Mouse (Mus musculus) intestine, postnatal 0 days (tissue): ENCODE measurements around the gene Blmh. TPM values are rescaled to one million over a fixed set of nuclear protein-coding genes. Genes with fewer than 3 reads are reported as not detected.

Source experiments
- ATAC-seq: fragments of 200-750 bp; cut with Nextera tagmentation; 2 replicates; pipeline ENCODE4 v1.8.0; 2017; ENCODE audit warnings: mild to moderate bottlenecking, moderate TSS enrichment, moderate library complexity
- H3K27ac ChIP-seq: fragments of 300-500 bp; sonication (generic); 2 replicates; pipeline ENCODE4 v1.5.1; 2014; ENCODE audit warnings: mild to moderate bottlenecking, low read depth, low read length, moderate library complexity
- H3K27me3 ChIP-seq: fragments of 300-500 bp; sonication (generic); replicated peaks from 2 replicates; pipeline ENCODE4 v1.6.1; 2014; ENCODE audit warnings: low read length, mixed read lengths; ENCODE audit not compliant: control insufficient read depth, insufficient read depth
- H3K36me3 ChIP-seq: fragments of 300-500 bp; sonication (generic); 2 replicates; pipeline ENCODE4 v1.6.1; 2014; ENCODE audit warnings: mild to moderate bottlenecking, moderate library complexity; ENCODE audit not compliant: control insufficient read depth, insufficient read depth
- H3K4me1 ChIP-seq: fragments of 300-500 bp; sonication (generic); replicated peaks from 2 replicates; pipeline ENCODE4 v1.6.1; 2014; ENCODE audit warnings: antibody characterized with exemption, low read length, mixed read lengths; ENCODE audit not compliant: control insufficient read depth, insufficient read depth
- H3K4me2 ChIP-seq: fragments of 300-500 bp; sonication (generic); replicated peaks from 2 replicates; pipeline ENCODE4 v1.6.1; 2014; ENCODE audit warnings: low read depth, mild to moderate bottlenecking, moderate library complexity
- H3K4me3 ChIP-seq: fragments of 300-500 bp; sonication (generic); 2 replicates; pipeline ENCODE4 v1.5.1; 2014; ENCODE audit warnings: low read depth, low read length
- H3K9ac ChIP-seq: fragments of 300-500 bp; sonication (generic); 2 replicates; pipeline ENCODE4 v1.6.1; 2014; ENCODE audit warnings: mild to moderate bottlenecking, low read depth, low read length
- H3K9me3 ChIP-seq: fragments of 300-500 bp; sonication (generic); 2 replicates; pipeline ENCODE4 v1.6.1; 2016; ENCODE audit warnings: mixed run types; ENCODE audit not compliant: control insufficient read depth
- CTCF ChIP-seq: sonication (generic); IDR thresholded peaks from 2 replicates; pipeline ENCODE4 v1.5.1; 2016; ENCODE audit warnings: low read depth, mild to moderate bottlenecking, control low read depth, antibody characterized with exemption, moderate library complexity
- WGBS: fragments of 180-500 bp; shearing (Covaris S2); extraction: QIAGEN DNeasy Blood & Tissue Kit; methylation state at CpG from one replicate; pipeline ENCODE4 v1.1.7; 2014; 5-methylcytosine and 5-hydroxymethylcytosine counted together
- polyA plus RNA-seq: library from polyadenylated mRNA; unstranded; fragments of >200 nt; fragmentation: Nextera tagmentation; extraction: Ambion mirVana; gene quantifications from 2 replicates; pipeline ENCODE4 v1.2.1, GENCODE M21; 2015

Blmh gene
- polyA plus RNA-seq, 1 experiment from 2014 or later: 56.7 TPM

DNA sequence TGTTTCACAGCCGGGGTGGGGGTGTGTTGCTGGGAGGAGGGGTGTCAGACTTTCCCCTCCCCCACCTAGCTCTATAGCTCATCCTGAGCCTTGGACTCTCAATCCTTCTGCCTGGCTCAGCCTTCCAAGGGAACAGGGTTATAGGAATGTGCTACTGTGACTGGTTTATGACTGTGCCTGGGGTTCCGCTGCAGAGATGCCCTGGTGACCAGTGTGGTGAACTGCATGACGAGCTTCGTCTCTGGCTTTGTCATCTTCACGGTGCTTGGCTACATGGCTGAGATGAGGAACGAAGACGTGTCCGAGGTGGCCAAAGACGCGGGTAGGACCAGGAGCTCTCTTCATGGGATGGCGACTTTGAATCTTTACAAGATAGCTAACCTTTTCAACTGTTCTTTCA lies 93.4 kb downstream of the Blmh start:
- no peaks in the 10 kb centered on the region for H3K27me3 ChIP-seq
- no peaks in the 10 kb centered on the region; the same call in 1 of the 2 replicates for H3K4me1 ChIP-seq
- H3K36me3 ChIP-seq: peaks cover 15% of the 10 kb centered on the region; the same call in 1 of the 2 replicates
- no peak overlapping the region for H3K4me3 ChIP-seq
- no peak overlapping the region for H3K4me2 ChIP-seq
- H3K9ac ChIP-seq: no peak overlapping the region
- H3K9me3 ChIP-seq: no peaks in the 10 kb centered on the region
- TF ChIP-seq CTCF: peak; percentile 34
- H3K27ac ChIP-seq: no peak overlapping the region
- WGBS: 80% methylated on average over 11 of the region's 11 CpGs
- ATAC-seq: no peak

DNA sequence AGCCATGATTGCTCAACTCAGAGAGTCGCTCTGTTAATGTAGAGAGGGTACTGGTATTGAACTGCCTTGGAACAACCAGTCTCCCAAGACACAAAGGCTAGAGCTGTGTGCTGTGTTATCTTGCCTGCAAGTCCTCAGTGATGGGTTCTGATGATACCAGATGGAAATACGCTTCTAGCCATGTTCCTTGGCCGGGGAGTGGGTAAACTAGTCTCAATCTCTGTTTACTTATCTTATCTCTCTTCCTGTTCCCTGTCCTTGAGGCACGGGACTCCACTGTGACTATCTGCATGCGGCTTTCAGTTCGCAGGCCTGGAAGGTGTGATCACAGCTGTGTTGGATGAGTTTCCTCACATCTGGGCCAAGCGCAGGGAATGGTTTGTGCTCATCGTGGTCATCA lies 94.9 kb downstream of the Blmh start:
- H3K4me1 ChIP-seq: no peaks in the 10 kb centered on the region; the same call in 1 of the 2 replicates
- H3K4me2 ChIP-seq: no peak overlapping the region
- peak; percentile 47 for ATAC-seq
- H3K9me3 ChIP-seq: no peaks in the 10 kb centered on the region
- no peaks in the 10 kb centered on the region for H3K27me3 ChIP-seq
- WGBS: 25% methylated on average over 8 of the region's 8 CpGs
- H3K4me3 ChIP-seq: no peak overlapping the region
- TF ChIP-seq CTCF: no peak
- H3K36me3 ChIP-seq: peaks cover 9% of the 10 kb centered on the region; the same call in 1 of the 2 replicates
- no peak overlapping the region for H3K9ac ChIP-seq
- no peak overlapping the region for H3K27ac ChIP-seq

DNA sequence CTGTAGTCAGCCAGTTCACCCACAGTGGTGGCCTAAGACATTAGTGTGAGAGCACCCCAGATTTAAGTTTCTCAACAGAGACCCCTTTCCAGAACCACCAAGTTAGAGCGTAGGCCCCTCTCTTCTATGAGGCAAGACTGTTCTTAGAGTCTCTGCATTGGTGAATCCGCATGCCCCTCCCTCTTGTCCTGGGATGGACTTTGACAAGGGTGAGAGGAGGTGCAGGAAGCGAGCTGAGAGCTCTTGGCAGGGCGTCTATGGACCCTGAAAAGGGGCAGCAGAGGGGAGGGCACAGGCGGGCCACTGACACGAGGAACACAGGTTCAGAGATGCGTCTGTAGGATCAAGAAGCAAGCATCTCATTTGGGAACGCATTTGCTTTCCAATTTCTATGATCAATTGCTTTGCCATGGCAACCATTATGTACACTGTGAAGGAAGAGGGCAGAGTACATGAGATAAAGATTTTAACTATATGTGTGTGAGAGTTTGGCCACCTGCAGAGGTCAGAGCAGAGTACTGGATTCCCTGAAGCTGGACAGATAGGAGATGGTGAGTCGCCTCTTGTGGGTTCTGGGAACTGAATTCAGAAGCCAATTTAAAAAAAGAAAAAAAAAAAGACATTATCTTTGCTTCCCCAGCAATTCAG lies 97.3 kb downstream of the Blmh start:
- peak; percentile 35; the same call in 1 of the 2 replicates for TF ChIP-seq CTCF
- peak; percentile 74 for ATAC-seq
- Histone ChIP-seq H3K4me1 (no peaks in the 10 kb centered on the region; the same call in 1 of the 2 replicates), H3K4me2 (peak overlapping the region; percentile 4; the same call in 1 of the 2 replicates), H3K9ac (no peak overlapping the region), H3K27ac (no peak overlapping the region; the same call in 1 of the 2 replicates), H3K36me3 (peaks cover 4% of the 10 kb centered on the region; the same call in 1 of the 2 replicates), H3K9me3 (no peaks in the 10 kb centered on the region), H3K27me3 (no peaks in the 10 kb centered on the region), H3K4me3 (no peak overlapping the region)
- WGBS: 37% methylated on average over 9 of the region's 9 CpGs

DNA sequence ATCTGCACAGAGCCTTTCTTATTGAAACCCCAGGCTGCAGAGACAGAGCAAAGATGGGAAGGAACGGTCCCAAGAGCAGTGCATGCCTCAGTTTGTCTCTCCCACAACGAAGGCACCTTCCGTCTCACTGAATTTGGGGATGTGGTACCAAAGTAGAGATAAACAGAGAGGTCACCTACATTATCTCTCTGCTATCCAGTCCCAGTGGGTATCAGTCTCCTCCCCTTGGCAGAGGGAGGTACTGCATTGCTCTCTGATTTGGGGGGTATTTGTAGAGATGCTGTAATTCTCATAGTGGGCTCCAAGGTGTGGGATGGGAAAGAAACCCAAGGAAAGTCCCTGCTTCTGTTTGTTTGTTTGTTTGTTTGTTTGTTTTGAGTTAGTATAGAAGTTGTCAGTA lies 102.0 kb downstream of the Blmh start:
- Histone ChIP-seq H3K36me3 (no peaks in the 10 kb centered on the region), H3K9me3 (no peaks in the 10 kb centered on the region), H3K27me3 (no peaks in the 10 kb centered on the region), H3K9ac (no peak overlapping the region), H3K4me2 (no peak overlapping the region), H3K4me1 (no peaks in the 10 kb centered on the region), H3K27ac (no peak overlapping the region), H3K4me3 (no peak overlapping the region)
- TF ChIP-seq CTCF: peak; percentile 66
- ATAC-seq: no peak
- WGBS: 76% methylated on average over 3 of the region's 3 CpGs

DNA sequence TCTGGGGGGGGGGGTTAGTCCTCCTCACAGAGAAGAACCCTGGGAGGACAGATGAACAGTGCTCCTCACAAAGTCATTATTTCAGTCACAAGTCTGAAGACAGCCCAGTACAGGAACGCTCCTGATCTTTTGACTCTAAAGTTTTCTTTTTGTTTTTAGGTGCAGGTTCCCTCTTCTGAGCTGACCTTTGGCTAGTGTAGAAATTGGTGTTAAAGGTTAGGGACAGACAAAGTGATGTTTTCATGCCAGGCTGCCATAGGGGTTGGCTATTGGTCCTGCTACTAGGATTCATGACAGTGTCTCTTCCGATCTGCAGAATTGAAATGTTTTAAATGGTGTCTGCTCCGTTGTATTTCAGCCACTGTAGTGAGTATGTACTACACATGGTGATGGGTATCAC lies 103.5 kb downstream of the Blmh start:
- H3K27me3 ChIP-seq: no peaks in the 10 kb centered on the region
- no peak overlapping the region for H3K4me2 ChIP-seq
- no peak overlapping the region for H3K4me3 ChIP-seq
- ATAC-seq: no peak
- H3K36me3 ChIP-seq: no peaks in the 10 kb centered on the region
- H3K4me1 ChIP-seq: no peaks in the 10 kb centered on the region
- no peaks in the 10 kb centered on the region for H3K9me3 ChIP-seq
- 95% methylated on average over 3 of the region's 3 CpGs for WGBS
- H3K9ac ChIP-seq: no peak overlapping the region
- TF ChIP-seq CTCF: no peak
- H3K27ac ChIP-seq: no peak overlapping the region

DNA sequence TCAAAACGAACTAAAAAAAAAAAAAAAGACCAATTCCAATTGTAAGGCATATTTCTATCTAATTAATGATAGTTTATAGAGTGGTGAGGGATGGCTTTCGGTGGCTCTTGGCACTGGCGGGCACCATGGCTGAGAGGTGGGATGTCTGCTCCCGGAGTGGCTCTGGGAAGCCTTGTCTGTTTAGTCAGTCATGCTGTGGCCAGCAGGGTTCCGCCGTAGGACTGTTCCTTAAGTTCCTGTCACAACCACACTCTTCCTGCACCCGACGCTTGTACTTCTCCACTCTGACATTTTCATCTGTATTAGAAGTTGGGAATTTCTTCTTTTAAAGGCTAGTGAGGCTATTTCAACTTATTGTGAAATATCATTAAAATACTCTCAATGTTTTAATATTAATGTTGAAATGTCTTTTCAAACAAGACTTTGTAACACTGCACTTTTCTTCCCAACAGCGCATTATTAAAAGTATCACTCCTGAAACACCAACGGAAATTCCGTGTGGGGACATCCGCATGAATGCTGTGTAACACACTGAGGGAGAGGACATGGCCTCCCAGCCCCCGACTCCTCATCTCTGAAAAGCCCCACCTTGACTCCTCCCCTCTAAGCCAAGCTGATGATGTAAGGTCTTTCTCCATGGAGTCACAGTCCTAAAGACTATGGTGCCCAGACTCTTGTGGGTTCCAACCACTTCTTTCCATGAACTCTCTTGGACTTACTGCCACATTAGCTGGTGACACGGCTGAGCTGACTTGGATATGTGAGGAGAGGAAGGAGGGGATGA lies 106.7 kb downstream of the Blmh start:
- WGBS: 84% methylated on average over 14 of the region's 14 CpGs
- Histone ChIP-seq H3K4me3 (no peak overlapping the region), H3K36me3 (no peaks in the 10 kb centered on the region), H3K4me1 (no peaks in the 10 kb centered on the region), H3K27me3 (no peaks in the 10 kb centered on the region), H3K9ac (no peak overlapping the region), H3K4me2 (no peak overlapping the region), H3K9me3 (no peaks in the 10 kb centered on the region), H3K27ac (no peak overlapping the region)
- TF ChIP-seq CTCF: no peak
- ATAC-seq: no peak

Other genes starting within 250 kb of the Blmh start
- 0.85 and 0.96 TPM in 2 replicates for gene Trarg1, start 245.0 kb upstream of the Blmh start, polyA plus RNA-seq
- 28.6 and 30.7 TPM in 2 replicates for gene Gosr1, start 161.2 kb upstream of the Blmh start, polyA plus RNA-seq
- gene Cpd, start 77.8 kb upstream of the Blmh start, polyA plus RNA-seq: 10.1 and 11.0 TPM in 2 replicates
- 55.0 and 64.1 TPM in 2 replicates for gene Tmigd1, start 22.6 kb upstream of the Blmh start, polyA plus RNA-seq
- 21.1 and 21.2 TPM in 2 replicates for gene Slc6a4, start 73.8 kb downstream of the Blmh start, polyA plus RNA-seq
- gene Nsrp1, start 153.6 kb downstream of the Blmh start, polyA plus RNA-seq: 54.3 and 65.8 TPM in 2 replicates